Mouse (Mus musculus): ENCODE measurements around the gene Tmem247.

DNA sequence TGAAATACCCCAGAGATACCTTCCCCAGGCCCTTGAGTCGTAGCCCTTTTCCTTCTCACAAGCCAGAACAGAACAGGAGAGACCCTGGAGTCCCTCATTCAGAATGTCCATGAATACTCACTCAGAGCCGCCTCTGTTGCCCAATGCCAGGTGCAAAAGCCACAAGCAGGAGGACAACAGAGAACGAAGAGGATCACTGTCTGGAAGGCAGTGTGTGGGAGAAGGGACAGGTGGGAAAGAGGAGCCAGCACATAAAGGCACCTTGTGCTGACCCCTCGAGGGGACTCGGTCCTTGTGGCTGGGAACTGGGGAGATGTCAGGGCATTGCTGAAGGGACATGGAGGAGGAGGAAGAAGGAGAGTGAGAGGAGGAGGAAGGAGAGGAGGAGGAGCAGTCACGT, 25.0 kb downstream of the Tmem247 start:
- no peak for TF ChIP-seq CTCF (conservative IDR thresholded peaks at IDR 0.05; ENCODE audit: insufficient read depth, insufficient read length, low read depth, low read length)
- no peak for TF ChIP-seq POLR2A (IDR thresholded peaks at IDR 0.05; ENCODE audit: low read depth, low read length)

All from kidney, adult 2 months (tissue).